Mouse (Mus musculus): ENCODE data around the gene Trabd2b.

- no peak for TF ChIP-seq CTCF (IDR thresholded peaks at IDR 0.05)
- no peak for TF ChIP-seq EP300 (IDR thresholded peaks at IDR 0.05)
Observed at GRCm38 (mm10) chr4:114372699-114373098, 33.8 kb upstream of the Trabd2b start.

All from lung, postnatal 0 days (tissue).